Mouse (Mus musculus) ES-E14 (cell line): Measurements from ENCODE around the gene Phykpl.

Experiments used
- CHD2 ChIP-seq: IDR thresholded peaks from 2 replicates; pipeline ENCODE4 v1.6.1; 2014; ENCODE audit warnings: mild to moderate bottlenecking, low read depth, low read length, inconsistent platforms
- HCFC1 ChIP-seq: IDR thresholded peaks from 2 replicates; pipeline ENCODE4 v1.6.1; 2012; ENCODE audit warnings: low read length, inconsistent platforms, borderline replicate concordance; ENCODE audit not compliant: insufficient read depth
- MAFK ChIP-seq: IDR thresholded peaks from 2 replicates; pipeline ENCODE4 v1.6.1; 2014; ENCODE audit warnings: mild to moderate bottlenecking, low read depth, low read length, inconsistent platforms; ENCODE audit not compliant: insufficient read depth

DNA sequence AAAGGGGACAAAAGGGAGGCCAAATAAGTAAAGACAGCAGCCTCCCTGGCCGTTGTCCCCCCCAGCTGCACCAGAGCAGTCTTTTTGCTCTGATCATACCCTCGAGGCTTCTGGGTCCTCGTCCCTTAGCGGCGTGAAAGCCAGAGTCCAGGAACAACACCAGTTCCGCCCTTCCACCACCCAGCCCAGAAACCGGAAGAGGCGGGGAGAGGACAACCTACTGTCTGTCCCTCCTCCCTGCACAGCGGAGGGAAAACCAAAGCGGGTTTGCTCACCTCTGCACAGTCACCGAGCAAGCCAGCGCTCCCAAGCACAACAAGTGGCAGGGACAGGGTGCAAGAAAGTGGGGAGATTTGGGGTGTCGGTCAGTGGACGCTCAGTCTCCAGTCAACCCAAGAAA lies 31.0 kb downstream of the Phykpl start:
- TF ChIP-seq CHD2 (no peak), MAFK (no peak), HCFC1 (no peak)
